Mouse (Mus musculus): ENCODE results near the gene Foxp4. TPM values are rescaled to one million over a fixed set of nuclear protein-coding genes. Genes with fewer than 3 reads are reported as not detected.

Foxp4 gene
- polyA plus RNA-seq, 1 experiment, result 194 TPM

DNA sequence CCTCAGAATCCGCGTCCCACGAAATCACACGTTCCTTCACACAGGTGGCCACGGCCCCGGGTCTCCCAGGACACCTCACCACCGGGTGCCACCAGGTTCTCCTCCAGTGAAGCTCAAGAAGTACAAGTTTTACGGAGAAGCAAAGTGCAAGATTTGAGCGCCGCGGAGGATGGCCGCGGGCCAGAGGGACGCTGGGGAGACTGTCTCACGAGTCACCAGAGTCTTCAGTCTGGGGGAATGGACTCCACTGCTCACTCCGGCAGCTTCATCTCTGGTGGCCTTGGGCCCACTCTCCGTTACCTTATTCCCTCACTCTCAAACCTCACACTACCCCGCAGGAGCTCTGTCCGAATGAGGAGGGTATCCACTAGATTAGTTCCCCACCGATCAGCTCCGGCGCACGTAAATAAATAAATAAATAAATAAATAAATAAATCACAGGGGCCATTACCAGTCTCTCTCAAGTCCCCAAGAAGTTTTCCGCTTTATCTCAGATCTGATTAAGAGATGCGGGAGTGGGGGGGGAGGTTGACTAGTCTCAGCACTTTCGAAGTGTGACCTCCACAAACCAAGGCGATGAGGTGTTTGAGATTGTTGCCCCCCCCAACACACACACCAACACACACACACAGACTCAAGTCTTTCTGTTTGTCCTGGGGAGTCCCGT lies 1.3 kb downstream of the Foxp4 start:
- no peak overlapping the region for H3K27ac ChIP-seq (ENCODE audit: control insufficient read depth, insufficient read depth, low read length)

GRCm38 (mm10) chr17:47922579-47922978 lies 1.9 kb downstream of the Foxp4 start:
- Histone ChIP-seq H3K4me3 (ENCODE audit: control insufficient read depth, insufficient read depth, low read length) (peak overlapping the region; percentile 63), H3K4me1 (replicated peaks; ENCODE audit: control insufficient read depth, insufficient read depth, low read length) (peaks cover 34% of the 10 kb centered on the region), H3K27ac (ENCODE audit: control insufficient read depth, insufficient read depth, low read length) (no peak overlapping the region), H3K27me3 (ENCODE audit: control insufficient read depth, insufficient read depth, low read length) (no peaks in the 10 kb centered on the region), H3K36me3 (ENCODE audit: control insufficient read depth, insufficient read depth, low read length) (no peaks in the 10 kb centered on the region)
- TF ChIP-seq CTCF (IDR thresholded peaks at IDR 0.05; ENCODE audit: borderline replicate concordance, control insufficient read depth, extremely low read depth, insufficient read depth, low read length, poor library complexity), result no peak
- no peak for TF ChIP-seq POLR2A (IDR thresholded peaks at IDR 0.05; ENCODE audit: control insufficient read depth, extremely low read depth, insufficient read depth, low read length, poor library complexity)
- DNase-seq, result peak; percentile 20
- WGBS, result 1% methylated on average over 24 of the region's 24 CpGs

More for the DNA sequence above, 1.3 kb downstream of the Foxp4 start:
- Histone ChIP-seq H3K4me1 (replicated peaks; ENCODE audit: control insufficient read depth, insufficient read depth, low read length) (peaks cover 36% of the 10 kb centered on the region), H3K27me3 (ENCODE audit: control insufficient read depth, insufficient read depth, low read length) (no peaks in the 10 kb centered on the region), H3K36me3 (ENCODE audit: control insufficient read depth, insufficient read depth, low read length) (no peaks in the 10 kb centered on the region), H3K4me3 (ENCODE audit: control insufficient read depth, insufficient read depth, low read length) (peak overlapping the region; percentile 93)
- TF ChIP-seq POLR2A (IDR thresholded peaks at IDR 0.05; ENCODE audit: control insufficient read depth, extremely low read depth, insufficient read depth, low read length, poor library complexity), result no peak
- TF ChIP-seq CTCF (IDR thresholded peaks at IDR 0.05; ENCODE audit: borderline replicate concordance, control insufficient read depth, extremely low read depth, insufficient read depth, low read length, poor library complexity), result no peak
- WGBS, result 1% methylated on average over 28 of the region's 28 CpGs
- DNase-seq, result peak; percentile 34

- Histone ChIP-seq H3K36me3 (ENCODE audit: control insufficient read depth, insufficient read depth, low read length) (no peaks in the 10 kb centered on the region), H3K27me3 (ENCODE audit: control insufficient read depth, insufficient read depth, low read length) (no peaks in the 10 kb centered on the region), H3K4me1 (replicated peaks; ENCODE audit: control insufficient read depth, insufficient read depth, low read length) (peaks cover 33% of the 10 kb centered on the region), H3K4me3 (ENCODE audit: control insufficient read depth, insufficient read depth, low read length) (peak overlapping the region; percentile 63), H3K27ac (ENCODE audit: control insufficient read depth, insufficient read depth, low read length) (no peak overlapping the region)
- no peak for TF ChIP-seq CTCF (IDR thresholded peaks at IDR 0.05; ENCODE audit: borderline replicate concordance, control insufficient read depth, extremely low read depth, insufficient read depth, low read length, poor library complexity)
- no peak for TF ChIP-seq POLR2A (IDR thresholded peaks at IDR 0.05; ENCODE audit: control insufficient read depth, extremely low read depth, insufficient read depth, low read length, poor library complexity)
- WGBS, result 2% methylated on average over 21 of the region's 21 CpGs
- peak; percentile 59 for DNase-seq
Measured at GRCm38 (mm10) chr17:47922116-47922515, 2.3 kb downstream of the Foxp4 start.

DNA sequence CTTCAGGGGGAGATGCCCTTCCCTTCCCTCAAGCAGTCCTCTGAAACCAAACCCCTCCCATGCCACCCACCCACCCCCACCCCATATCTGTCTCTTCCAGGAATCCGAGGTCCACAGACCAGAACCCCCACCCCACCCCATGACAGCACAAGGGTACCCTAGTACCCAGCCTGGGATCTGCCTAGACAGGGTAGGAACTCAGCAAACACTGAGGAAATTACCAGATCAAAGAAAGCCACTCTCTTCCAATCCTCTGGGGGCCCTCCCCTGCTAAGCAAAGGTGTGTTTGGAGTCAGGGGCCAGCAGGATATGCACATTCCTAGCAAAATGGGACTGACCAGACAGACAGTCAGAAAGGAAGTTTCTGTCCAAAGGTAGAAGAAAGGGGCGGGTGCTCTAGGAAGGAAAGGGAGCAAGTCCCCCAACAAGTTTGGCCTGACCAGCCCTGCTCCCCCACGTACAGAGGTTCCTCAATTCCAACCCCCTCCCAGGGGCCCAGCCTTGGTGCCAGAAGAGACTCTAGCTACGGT lies 3.2 kb downstream of the Foxp4 start:
- H3K4me1 ChIP-seq (replicated peaks; ENCODE audit: control insufficient read depth, insufficient read depth, low read length), result peaks cover 27% of the 10 kb centered on the region
- no peaks in the 10 kb centered on the region for H3K27me3 ChIP-seq (ENCODE audit: control insufficient read depth, insufficient read depth, low read length)
- TF ChIP-seq CTCF (IDR thresholded peaks at IDR 0.05; ENCODE audit: borderline replicate concordance, control insufficient read depth, extremely low read depth, insufficient read depth, low read length, poor library complexity) (no peak), POLR2A (IDR thresholded peaks at IDR 0.05; ENCODE audit: control insufficient read depth, extremely low read depth, insufficient read depth, low read length, poor library complexity) (no peak)
- no peak for DNase-seq
- WGBS, result 83% methylated on average over 4 of the region's 4 CpGs
- no peak overlapping the region for H3K27ac ChIP-seq (ENCODE audit: control insufficient read depth, insufficient read depth, low read length)
- no peaks in the 10 kb centered on the region for H3K36me3 ChIP-seq (ENCODE audit: control insufficient read depth, insufficient read depth, low read length)
- H3K4me3 ChIP-seq (ENCODE audit: control insufficient read depth, insufficient read depth, low read length), result no peak overlapping the region

- no peak for TF ChIP-seq POLR2A (IDR thresholded peaks at IDR 0.05; ENCODE audit: control insufficient read depth, extremely low read depth, insufficient read depth, low read length, poor library complexity)
- H3K4me1 ChIP-seq (replicated peaks; ENCODE audit: control insufficient read depth, insufficient read depth, low read length), result peaks cover 19% of the 10 kb centered on the region
- H3K36me3 ChIP-seq (ENCODE audit: control insufficient read depth, insufficient read depth, low read length), result no peaks in the 10 kb centered on the region
- H3K4me3 ChIP-seq (ENCODE audit: control insufficient read depth, insufficient read depth, low read length), result no peak overlapping the region
- no peak overlapping the region for H3K27ac ChIP-seq (ENCODE audit: control insufficient read depth, insufficient read depth, low read length)
- 92% methylated on average over 5 of the region's 5 CpGs for WGBS
- DNase-seq, result no peak
- H3K27me3 ChIP-seq (ENCODE audit: control insufficient read depth, insufficient read depth, low read length), result no peaks in the 10 kb centered on the region
Measured at GRCm38 (mm10) chr17:47919826-47920225, 4.6 kb downstream of the Foxp4 start.

DNA sequence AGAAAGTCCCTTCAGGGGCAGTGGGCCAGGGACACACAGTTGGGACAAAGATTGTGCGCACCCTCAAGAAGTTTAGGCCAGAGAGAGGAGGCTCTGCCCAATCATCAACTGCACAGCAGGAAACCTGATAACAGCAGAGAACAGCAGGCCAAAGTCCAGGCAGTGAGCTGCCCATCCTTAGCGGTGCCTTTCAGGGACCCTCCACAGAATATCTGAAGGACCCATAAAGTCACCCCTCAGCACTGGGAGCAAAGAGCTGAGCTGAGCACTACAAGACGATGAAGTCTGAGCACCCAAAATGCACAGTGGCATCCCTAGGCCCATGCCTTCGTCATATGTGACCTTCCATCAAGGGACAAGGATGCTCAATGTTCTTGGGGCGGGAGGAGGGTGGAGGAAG lies 6.5 kb downstream of the Foxp4 start:
- H3K4me3 ChIP-seq (ENCODE audit: control insufficient read depth, insufficient read depth, low read length), result no peak overlapping the region
- no peaks in the 10 kb centered on the region for H3K27me3 ChIP-seq (ENCODE audit: control insufficient read depth, insufficient read depth, low read length)
- H3K36me3 ChIP-seq (ENCODE audit: control insufficient read depth, insufficient read depth, low read length), result no peaks in the 10 kb centered on the region
- no peak overlapping the region for H3K27ac ChIP-seq (ENCODE audit: control insufficient read depth, insufficient read depth, low read length)
- peaks cover 16% of the 10 kb centered on the region for H3K4me1 ChIP-seq (replicated peaks; ENCODE audit: control insufficient read depth, insufficient read depth, low read length)
- WGBS, result 94% methylated on average over 5 of the region's 5 CpGs
- no peak for DNase-seq
- TF ChIP-seq POLR2A (IDR thresholded peaks at IDR 0.05; ENCODE audit: control insufficient read depth, extremely low read depth, insufficient read depth, low read length, poor library complexity) (no peak), CTCF (IDR thresholded peaks at IDR 0.05; ENCODE audit: borderline replicate concordance, control insufficient read depth, extremely low read depth, insufficient read depth, low read length, poor library complexity) (no peak)
